Mouse (Mus musculus) liver, embryonic 13.5 days (tissue): ENCODE data around the gene Olfr67. TPM values are rescaled to one million over a fixed set of nuclear protein-coding genes. Genes with fewer than 3 reads are reported as not detected.
"Not testable (repeated sequence)": the region's sequence is repeated elsewhere in the genome, so short reads cannot be mapped to it uniquely, and the experiment has no call there.

ENCODE experiments used
- ATAC-seq: fragments of 200-750 bp; cut with Nextera tagmentation; 2 replicates; pipeline ENCODE4 v1.8.0; 2017; ENCODE audit warnings: low read depth, mild to moderate bottlenecking, moderate number of reproducible peaks, moderate library complexity
- DNase-seq: peaks from one replicate; pipeline ENCODE4 v3.0.0; 2022
- H3K27ac ChIP-seq: fragments of 300-500 bp; sonication (generic); 2 replicates; pipeline ENCODE4 v1.5.1; 2015; ENCODE audit warnings: moderate library complexity, mild to moderate bottlenecking, inconsistent platforms
- H3K27me3 ChIP-seq: fragments of 300-500 bp; sonication (generic); 2 replicates; pipeline ENCODE4 v1.6.1; 2015; ENCODE audit warnings: mild to moderate bottlenecking, inconsistent platforms
- H3K36me3 ChIP-seq: fragments of 300-500 bp; sonication (generic); 2 replicates; pipeline ENCODE4 v1.6.1; 2015; ENCODE audit warnings: mild to moderate bottlenecking, inconsistent platforms
- H3K4me1 ChIP-seq: fragments of 300-500 bp; sonication (generic); replicated peaks from 2 replicates; pipeline ENCODE4 v1.6.1; 2015; ENCODE audit warnings: inconsistent platforms
- H3K4me2 ChIP-seq: fragments of 300-500 bp; sonication (generic); 2 replicates; pipeline ENCODE4 v1.6.1; 2015; ENCODE audit warnings: inconsistent platforms, mild to moderate bottlenecking, moderate library complexity
- H3K4me3 ChIP-seq: fragments of 300-500 bp; sonication (generic); replicated peaks from 2 replicates; pipeline ENCODE4 v1.5.1; 2015; ENCODE audit warnings: mild to moderate bottlenecking, inconsistent platforms
- H3K9ac ChIP-seq: fragments of 300-500 bp; sonication (generic); 2 replicates; pipeline ENCODE4 v1.6.1; 2015; ENCODE audit warnings: mild to moderate bottlenecking, inconsistent platforms
- H3K9me3 ChIP-seq: fragments of 300-500 bp; sonication (generic); replicated peaks from 2 replicates; pipeline ENCODE4 v1.6.1; 2016; ENCODE audit warnings: inconsistent platforms
- WGBS: fragments of 180-500 bp; shearing (Covaris S2); methylation state at CpG from one replicate; pipeline ENCODE4 v1.1.7; 2015; ENCODE audit not compliant: insufficient replicate concordance; 5-methylcytosine and 5-hydroxymethylcytosine counted together
- polyA plus RNA-seq: library from polyadenylated mRNA; unstranded; fragments of >200 nt; fragmentation: Nextera tagmentation; extraction: Ambion mirVana; gene quantifications from 2 replicates; pipeline ENCODE4 v1.2.1, GENCODE M21; 2015

Olfr67 gene
- polyA plus RNA-seq, 1 experiment from 2014 or later = not detected

- 29% methylated on average over 6 of the region's 6 CpGs for WGBS
- H3K9me3 ChIP-seq, H3K4me2 ChIP-seq, H3K9ac ChIP-seq, H3K27me3 ChIP-seq, H3K4me1 ChIP-seq, H3K4me3 ChIP-seq, H3K27ac ChIP-seq, DNase-seq, H3K36me3 ChIP-seq: not testable (repeated sequence)
- peak; percentile 92 for ATAC-seq
Measured at GRCm38 (mm10) chr7:103767687-103768086, 23.9 kb downstream of the Olfr67 start.

GRCm38 (mm10) chr7:103762212-103762611 is 29.4 kb downstream of the Olfr67 start:
- not testable (repeated sequence) for H3K27me3 ChIP-seq, H3K27ac ChIP-seq, H3K4me1 ChIP-seq, H3K9me3 ChIP-seq, H3K36me3 ChIP-seq, ATAC-seq, DNase-seq, H3K4me3 ChIP-seq, H3K9ac ChIP-seq, H3K4me2 ChIP-seq
- 42% methylated on average over 6 of the region's 6 CpGs for WGBS

GRCm38 (mm10) chr7:103757233-103757632 is 34.4 kb downstream of the Olfr67 start, which contains the start of gene Olfr630:
Gene Olfr630 (minus strand): TSS chr7:103757333.
- H3K4me2 ChIP-seq = no peak within 1 kb of the TSS
- no peaks in the 10 kb centered on the region for H3K36me3 ChIP-seq
- no peak within 1 kb of the TSS for H3K27ac ChIP-seq
- no peak within 1 kb of the TSS for H3K9ac ChIP-seq
- no peaks in the 10 kb centered on the region for H3K9me3 ChIP-seq
- 34% methylated on average over 2 of the region's 2 CpGs for WGBS
- H3K27me3 ChIP-seq = no peaks in the 10 kb centered on the region
- H3K4me3 ChIP-seq = no peak within 1 kb of the TSS
- no peaks in the 10 kb centered on the region for H3K4me1 ChIP-seq
- DNase-seq = no peak
- ATAC-seq = no peak

- Histone ChIP-seq H3K4me2 (no peak within 1 kb of the TSS), H3K4me3 (no peak within 1 kb of the TSS), H3K27me3 (no peaks in the 10 kb centered on the region), H3K27ac (no peak within 1 kb of the TSS), H3K36me3 (no peaks in the 10 kb centered on the region), H3K9me3 (no peaks in the 10 kb centered on the region), H3K9ac (no peak within 1 kb of the TSS), H3K4me1 (no peaks in the 10 kb centered on the region)
- WGBS = 58% methylated on average over 2 of the region's 2 CpGs
- DNase-seq (no peak), ATAC-seq (no peak)
Measured at GRCm38 (mm10) chr7:103744843-103745242, 46.8 kb downstream of the Olfr67 start, which contains the start of gene Olfr629. Gene Olfr629 (minus strand): TSS chr7:103744943.

Other genes with a start within 250 kb of the Olfr67 start
- not detected in 2 replicates for gene Olfr612, start 249.1 kb downstream of the Olfr67 start, polyA plus RNA-seq
- not detected in 2 replicates for gene Olfr613, start 243.7 kb downstream of the Olfr67 start, polyA plus RNA-seq
- gene Olfr615, start 235.7 kb downstream of the Olfr67 start, polyA plus RNA-seq = not detected in 2 replicates
- not detected in 2 replicates for gene Olfr616, start 222.7 kb downstream of the Olfr67 start, polyA plus RNA-seq
- gene Olfr617, start 218.8 kb downstream of the Olfr67 start, polyA plus RNA-seq = not detected in 2 replicates
- not detected in 2 replicates for gene Olfr618, start 201.7 kb downstream of the Olfr67 start, polyA plus RNA-seq
- gene Olfr619, start 191.2 kb downstream of the Olfr67 start, polyA plus RNA-seq = not detected in 2 replicates
- not detected in 2 replicates for gene Olfr620, start 179.3 kb downstream of the Olfr67 start, polyA plus RNA-seq
- not detected in 2 replicates for gene Olfr622, start 149.1 kb downstream of the Olfr67 start, polyA plus RNA-seq
- not detected in 2 replicates for gene Olfr623, start 128.1 kb downstream of the Olfr67 start, polyA plus RNA-seq
- gene Olfr624, start 120.6 kb downstream of the Olfr67 start, polyA plus RNA-seq = 0.02 TPM in 1 of 2 replicates, not detected in the other
- not detected in 2 replicates for gene Olfr625-ps1, start 109.1 kb downstream of the Olfr67 start, polyA plus RNA-seq
- not detected in 2 replicates for gene Olfr243, start 77.2 kb downstream of the Olfr67 start, polyA plus RNA-seq
- gene Olfr628, start 61.4 kb downstream of the Olfr67 start, polyA plus RNA-seq = not detected in 2 replicates
- 0.08 and 0.17 TPM in 2 replicates for gene Olfr629, start 46.9 kb downstream of the Olfr67 start, polyA plus RNA-seq
- gene Olfr630, start 34.5 kb downstream of the Olfr67 start, polyA plus RNA-seq = not detected in 2 replicates
- gene Olfr69, start 20.2 kb downstream of the Olfr67 start, polyA plus RNA-seq = not detected in 2 replicates
- gene Olfr68, start 12.1 kb downstream of the Olfr67 start, polyA plus RNA-seq = not detected in 2 replicates
- gene Hbb-bt, start 22.2 kb upstream of the Olfr67 start, polyA plus RNA-seq = 49,070 and 53,102 TPM in 2 replicates
- 91,050 and 104,119 TPM in 2 replicates for gene Hbb-bs, start 36.3 kb upstream of the Olfr67 start, polyA plus RNA-seq
- gene Hbb-bh2, start 48.7 kb upstream of the Olfr67 start, polyA plus RNA-seq = 0.32 and 0.36 TPM in 2 replicates
- 367 and 436 TPM in 2 replicates for gene Hbb-bh1, start 51.3 kb upstream of the Olfr67 start, polyA plus RNA-seq
- gene Hbb-y, start 61.4 kb upstream of the Olfr67 start, polyA plus RNA-seq = 3,309 and 4,306 TPM in 2 replicates
- gene Olfr66, start 94.4 kb upstream of the Olfr67 start, polyA plus RNA-seq = not detected in 2 replicates
- gene Olfr64, start 102.7 kb upstream of the Olfr67 start, polyA plus RNA-seq = not detected in 2 replicates
- gene Olfr65, start 111.7 kb upstream of the Olfr67 start, polyA plus RNA-seq = not detected in 2 replicates
- gene Olfr631, start 137.0 kb upstream of the Olfr67 start, polyA plus RNA-seq = 0.12 TPM in 1 of 2 replicates, not detected in the other
- gene Olfr632, start 142.5 kb upstream of the Olfr67 start, polyA plus RNA-seq = 0.21 and 0.33 TPM in 2 replicates
- not detected in 2 replicates for gene Olfr633, start 152.6 kb upstream of the Olfr67 start, polyA plus RNA-seq
- not detected in 2 replicates for gene Olfr635, start 179.3 kb upstream of the Olfr67 start, polyA plus RNA-seq
- gene Olfr638, start 206.9 kb upstream of the Olfr67 start, polyA plus RNA-seq = not detected in 2 replicates
- not detected in 2 replicates for gene Olfr639, start 225.5 kb upstream of the Olfr67 start, polyA plus RNA-seq
- gene Olfr640, start 233.8 kb upstream of the Olfr67 start, polyA plus RNA-seq = not detected in 2 replicates
- not detected in 2 replicates for gene Olfr641, start 243.6 kb upstream of the Olfr67 start, polyA plus RNA-seq